ENCODE assay signal across 9 mouse cellular contexts in genomic region chr9:64691176-64691575, GRCm38 (mm10). TPM values are rescaled to one million over a fixed set of nuclear protein-coding genes. Genes with fewer than 3 reads are reported as not detected.
DNase-seq lines count a peak whose midpoint lies in the region; ATAC-seq and TF ChIP-seq lines count a peak whose summit lies in the region.
"Had no signal": no experiment of that assay in that cellular context is flagged by ENCODE, and none has a peak within 500 bp of the region (broad histone marks: within the 10 kb centered on the region; RNA-seq: fewer than 3 reads in every experiment).

No protein-coding gene starts in this region.

- no peak overlapping the region for H3K27ac ChIP-seq in forebrain, embryonic 12.5 days
- H3K27ac ChIP-seq in intestine, postnatal 0 days (ENCODE audit: low read depth, low read length) = no peak overlapping the region
- no peak overlapping the region for H3K27ac ChIP-seq in limb, embryonic 15.5 days
- no peak overlapping the region for H3K27ac ChIP-seq in midbrain, embryonic 16.5 days (ENCODE audit: low read length)
- H3K27ac ChIP-seq: macrophage had no signal

- peak; percentile 74 for ATAC-seq in cerebellum, adult (ENCODE audit: insufficient number of reproducible peaks, low FRiP score, low TSS enrichment)
- ATAC-seq in forebrain, embryonic 12.5 days (ENCODE audit: low FRiP score) = peak; percentile 64
- peak; percentile 66 for ATAC-seq in intestine, postnatal 0 days
- ATAC-seq in limb, embryonic 15.5 days (ENCODE audit: insufficient number of reproducible peaks, low FRiP score, low TSS enrichment, low read depth) = peak; percentile 50; the same call in 1 of the 2 replicates
- peak; percentile 81 for ATAC-seq in midbrain, embryonic 16.5 days

- H3K36me3 ChIP-seq in forebrain, embryonic 12.5 days (replicated peaks) = peaks cover 6% of the 10 kb centered on the region; the same call in 1 of the 2 replicates
- peaks cover 13% of the 10 kb centered on the region for H3K36me3 ChIP-seq in intestine, postnatal 0 days (ENCODE audit: control insufficient read depth, insufficient read depth)
- H3K36me3 ChIP-seq in limb, embryonic 15.5 days = peaks cover 20% of the 10 kb centered on the region
- H3K36me3 ChIP-seq in midbrain, embryonic 16.5 days (ENCODE audit: control insufficient read depth, insufficient read depth, low read length) = peaks cover 7% of the 10 kb centered on the region; the same call in 1 of the 2 replicates

- WGBS in forebrain, embryonic 12.5 days = 5% methylated on average over 7 of the region's 7 CpGs
- 5% methylated on average over 7 of the region's 7 CpGs for WGBS in intestine, postnatal 0 days
- under 1% methylated on average over 7 of the region's 7 CpGs for WGBS in limb, embryonic 15.5 days
- 4% methylated on average over 7 of the region's 7 CpGs for WGBS in midbrain, embryonic 16.5 days

- peak overlapping the region; percentile 9; the same call in 1 of the 2 replicates for H3K9ac ChIP-seq in forebrain, embryonic 12.5 days
- H3K9ac ChIP-seq in intestine, postnatal 0 days (ENCODE audit: low read depth, low read length) = no peak overlapping the region
- H3K9ac ChIP-seq in limb, embryonic 15.5 days = no peak overlapping the region
- no peak overlapping the region for H3K9ac ChIP-seq in midbrain, embryonic 16.5 days (ENCODE audit: low read depth, low read length)

- peaks cover 9% of the 10 kb centered on the region; the same call in 1 of the 2 replicates for H3K4me1 ChIP-seq in forebrain, embryonic 12.5 days
- no peaks in the 10 kb centered on the region for H3K4me1 ChIP-seq in intestine, postnatal 0 days (replicated peaks; ENCODE audit: control insufficient read depth, insufficient read depth, low read length)
- H3K4me1 ChIP-seq in limb, embryonic 15.5 days = 0 out of 2 replicates have a peak, but pooled peaks cover 3% of the 10 kb centered on the region
- H3K4me1 ChIP-seq in midbrain, embryonic 16.5 days (ENCODE audit: control insufficient read depth, insufficient read depth, low read length) = no peaks in the 10 kb centered on the region; the same call in 1 of the 2 replicates

- H3K4me3 ChIP-seq in forebrain, embryonic 12.5 days (replicated peaks) = no peak overlapping the region
- no peak overlapping the region for H3K4me3 ChIP-seq in intestine, postnatal 0 days (ENCODE audit: low read depth, low read length)
- H3K4me3 ChIP-seq in limb, embryonic 15.5 days = no peak overlapping the region
- no peak overlapping the region for H3K4me3 ChIP-seq in midbrain, embryonic 16.5 days (ENCODE audit: low read depth, low read length)

- DNase-seq in left cerebral cortex, adult 18-20 months (ENCODE audit: low spot score in 2 of 2) = peak; percentile 52 to 68
- no peak for DNase-seq in left cerebral cortex, adult 11 months (ENCODE audit: low spot score)
- DNase-seq in thymus, postnatal 25 days = peak; percentile 11

- 0 out of 2 replicates have a peak, but pooled peaks cover 2% of the 10 kb centered on the region for H3K27me3 ChIP-seq in forebrain, embryonic 12.5 days
- H3K27me3 ChIP-seq in intestine, postnatal 0 days (replicated peaks; ENCODE audit: control insufficient read depth, insufficient read depth, low read length) = no peaks in the 10 kb centered on the region
- no peaks in the 10 kb centered on the region for H3K27me3 ChIP-seq in limb, embryonic 15.5 days
- H3K27me3 ChIP-seq in midbrain, embryonic 16.5 days (ENCODE audit: control insufficient read depth, insufficient read depth, low read depth, low read length) = no peaks in the 10 kb centered on the region

- TF ChIP-seq CTCF in intestine, postnatal 0 days (IDR thresholded peaks at IDR 0.05; ENCODE audit: low read depth) = peak; percentile 94

- H3K4me2 ChIP-seq in forebrain, embryonic 12.5 days = no peak overlapping the region
- no peak overlapping the region for H3K4me2 ChIP-seq in intestine, postnatal 0 days (replicated peaks; ENCODE audit: low read depth)
- H3K4me2 ChIP-seq in limb, embryonic 15.5 days = no peak overlapping the region
- H3K4me2 ChIP-seq in midbrain, embryonic 16.5 days (ENCODE audit: low read length) = no peak overlapping the region

- no peaks in the 10 kb centered on the region for H3K9me3 ChIP-seq in forebrain, embryonic 12.5 days
- H3K9me3 ChIP-seq in intestine, postnatal 0 days (ENCODE audit: control insufficient read depth) = no peaks in the 10 kb centered on the region
- H3K9me3 ChIP-seq in limb, embryonic 15.5 days = no peaks in the 10 kb centered on the region
- H3K9me3 ChIP-seq in midbrain, embryonic 16.5 days (replicated peaks; ENCODE audit: control insufficient read depth, low read length, poor library complexity, severe bottlenecking) = no peaks in the 10 kb centered on the region

RNA-seq across cellular contexts. Expression of gene Rab11a, which starts 46.4 kb away (rescaled TPM):
- total RNA-seq in left cerebral cortex, adult 18-20 months (2021) = 100 to 1,000 TPM; 229 to 237 TPM
- polyA plus RNA-seq in forebrain, embryonic 12.5 days (2016; fragmentation: Nextera tagmentation; extraction: Ambion mirVana) = 259 and 279 TPM in 2 replicates
- 1,986 and 2,053 TPM in 2 replicates for polyA plus RNA-seq in intestine, postnatal 0 days (2015; fragmentation: Nextera tagmentation; extraction: Ambion mirVana)
- 476 and 503 TPM in 2 replicates for polyA plus RNA-seq in limb, embryonic 15.5 days (2015; fragmentation: Nextera tagmentation; extraction: Ambion mirVana)
- polyA plus RNA-seq in midbrain, embryonic 16.5 days (2015; fragmentation: Nextera tagmentation; extraction: Ambion mirVana) = 439 and 482 TPM in 2 replicates
